Mouse (Mus musculus) hindlimb bud, embryonic 11.5 days (tissue): Measurements from ENCODE around the gene Lsm7.
"Not testable (repeated sequence)": the region's sequence is repeated elsewhere in the genome, so short reads cannot be mapped to it uniquely, and the experiment has no call there.

ENCODE experiments used
- DNase-seq: peaks from one replicate; pipeline ENCODE4 v3.0.0-alpha.2; 2012; ENCODE audit warnings: low read depth, low spot score; ENCODE audit errors: extremely low spot score

Gene Lsm7

DNA sequence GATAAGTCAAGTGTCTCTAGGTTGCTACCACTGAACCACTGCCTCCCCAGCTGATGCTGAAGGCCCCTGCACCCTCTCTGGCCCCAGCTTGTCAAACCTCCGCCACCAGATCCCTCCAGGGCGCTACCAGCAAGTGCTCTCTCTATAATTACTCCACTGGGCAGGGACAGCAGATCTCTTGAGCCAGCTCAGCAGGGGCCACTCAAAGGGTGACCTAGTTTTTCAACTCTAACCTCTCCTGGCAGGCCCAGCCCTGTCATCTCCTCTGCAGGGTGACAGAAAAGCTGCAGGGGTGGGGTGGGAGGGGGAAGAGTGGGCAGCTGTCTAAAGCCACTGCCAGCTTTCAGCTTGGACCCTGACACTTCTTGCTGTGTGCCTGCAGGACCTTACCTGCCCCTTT, 17.2 kb downstream of the Lsm7 start:
- no peak for DNase-seq

DNA sequence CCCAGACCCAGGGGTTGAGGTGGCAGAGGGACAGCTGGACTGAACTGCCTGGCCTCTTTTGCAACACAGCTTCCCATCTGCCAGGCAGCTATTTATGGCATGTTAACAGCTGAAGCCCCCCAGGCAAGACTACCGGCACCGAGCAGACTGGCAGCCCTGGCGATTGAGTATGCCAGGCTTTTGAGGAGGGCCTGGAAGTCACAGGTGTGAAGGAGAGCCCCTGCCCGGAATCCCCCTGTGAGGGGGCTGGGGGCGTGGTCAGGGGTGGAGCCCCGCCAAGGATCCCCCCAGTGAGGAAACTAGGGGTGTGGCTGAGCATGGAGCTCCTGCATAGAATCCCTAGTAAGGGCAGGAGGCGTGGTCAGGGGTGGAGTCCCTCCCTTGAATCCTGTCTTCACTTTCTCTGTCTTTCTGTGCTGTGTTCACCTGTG, 18.0 kb downstream of the Lsm7 start:
- no peak for DNase-seq

DNA sequence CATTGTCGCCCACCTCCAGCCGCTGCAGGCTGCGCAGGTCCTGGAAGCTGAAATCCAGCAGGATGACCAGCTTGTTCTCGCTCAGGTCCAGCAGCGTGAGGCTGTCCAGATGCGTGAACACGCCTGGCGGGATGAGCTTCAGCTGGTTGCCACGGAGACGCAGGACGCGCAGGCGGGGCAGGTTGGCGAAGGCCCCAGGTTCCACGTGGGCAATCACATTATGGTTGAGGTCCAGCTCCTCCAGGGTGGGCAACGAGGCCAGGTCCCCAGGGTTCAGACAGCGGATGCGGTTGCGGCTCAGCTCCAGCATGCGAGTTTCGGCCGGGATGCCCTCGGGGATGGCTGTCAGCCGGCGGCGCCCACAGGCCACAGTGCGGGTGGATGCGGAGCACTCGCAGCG, 19.4 kb downstream of the Lsm7 start:
- DNase-seq: no peak

DNA sequence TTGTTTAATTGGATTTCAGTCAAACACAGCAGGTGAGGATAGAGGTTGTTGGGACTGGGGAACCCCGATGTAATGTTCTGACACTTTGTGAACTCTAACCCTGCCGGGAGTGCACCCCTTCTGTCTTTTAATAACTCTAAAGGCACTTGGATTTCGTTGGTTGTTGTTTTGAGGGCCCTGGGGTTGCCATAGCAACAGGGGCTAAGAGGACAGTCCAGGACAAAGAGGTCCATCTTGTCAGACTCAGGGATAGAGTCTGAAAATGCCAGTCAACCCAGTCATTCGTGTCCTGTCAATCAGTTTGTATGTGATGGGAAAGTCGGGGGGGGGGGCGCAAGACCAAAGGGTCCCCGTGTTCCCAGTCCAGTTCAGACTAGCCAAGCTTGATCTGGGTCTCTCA, 22.2 kb downstream of the Lsm7 start:
- DNase-seq: no peak

DNA sequence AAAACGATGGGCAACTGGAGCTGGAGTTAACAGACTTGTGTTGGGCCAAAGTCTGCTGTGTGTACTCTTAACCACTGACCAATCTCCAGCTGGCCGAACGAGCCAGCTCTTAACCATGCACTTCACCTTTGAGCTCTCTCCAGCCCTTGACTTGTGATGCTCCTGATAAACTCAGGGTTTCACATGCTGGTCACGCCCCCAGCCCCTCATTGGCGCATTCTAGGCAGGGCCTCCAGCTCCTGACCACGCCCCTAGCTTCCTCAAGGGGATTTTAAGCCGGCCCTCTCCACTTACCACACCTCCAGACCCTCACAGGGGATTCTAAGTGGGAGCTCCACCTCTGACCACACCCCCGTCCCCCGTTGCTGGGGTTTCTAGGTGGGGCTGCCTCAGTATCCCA, 23.9 kb downstream of the Lsm7 start:
- DNase-seq: no peak

DNA sequence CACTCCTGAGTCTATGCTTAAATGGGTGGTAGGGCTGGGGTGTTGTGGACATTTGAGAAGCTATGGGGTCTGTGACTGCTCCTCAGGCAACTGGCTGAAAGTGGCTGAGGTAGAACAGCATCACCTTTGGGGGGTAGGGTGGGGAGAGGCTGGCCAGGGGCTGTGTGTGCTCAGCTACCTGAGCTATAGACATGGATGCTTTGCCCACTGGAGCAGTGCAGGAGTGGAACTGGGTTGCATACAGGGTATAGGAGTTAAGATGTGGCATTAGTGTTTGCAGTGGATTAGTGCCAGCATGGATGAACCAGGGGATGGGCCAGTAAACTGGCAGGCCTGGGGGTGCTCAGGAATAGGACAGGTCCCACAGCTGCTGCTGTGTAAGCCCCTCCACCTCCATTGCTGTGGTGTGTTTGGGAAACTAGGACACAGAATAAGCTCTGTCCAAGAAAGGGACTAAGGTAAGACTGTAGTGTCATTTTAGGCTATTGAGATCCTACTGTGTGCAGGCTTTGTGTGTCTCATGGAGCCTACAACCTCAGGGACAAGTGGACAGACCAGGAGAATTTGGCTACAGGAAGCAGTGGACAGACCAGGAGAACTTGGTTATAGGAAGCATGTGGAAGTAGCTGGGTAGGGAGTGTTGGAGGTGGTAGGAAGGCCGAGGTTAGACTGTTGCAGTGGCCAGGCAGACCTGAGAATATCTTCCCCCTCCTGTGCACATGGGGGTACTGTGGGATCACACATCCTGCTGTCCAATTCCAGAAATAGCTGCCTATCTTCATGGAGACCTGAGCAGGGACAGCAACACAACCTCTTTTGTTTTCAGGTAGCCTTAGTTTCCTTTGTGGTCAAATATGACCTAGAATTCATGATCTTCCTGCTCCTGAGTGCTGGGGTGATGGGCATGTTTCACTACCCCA, 25.4 kb downstream of the Lsm7 start:
- DNase-seq: no peak

DNA sequence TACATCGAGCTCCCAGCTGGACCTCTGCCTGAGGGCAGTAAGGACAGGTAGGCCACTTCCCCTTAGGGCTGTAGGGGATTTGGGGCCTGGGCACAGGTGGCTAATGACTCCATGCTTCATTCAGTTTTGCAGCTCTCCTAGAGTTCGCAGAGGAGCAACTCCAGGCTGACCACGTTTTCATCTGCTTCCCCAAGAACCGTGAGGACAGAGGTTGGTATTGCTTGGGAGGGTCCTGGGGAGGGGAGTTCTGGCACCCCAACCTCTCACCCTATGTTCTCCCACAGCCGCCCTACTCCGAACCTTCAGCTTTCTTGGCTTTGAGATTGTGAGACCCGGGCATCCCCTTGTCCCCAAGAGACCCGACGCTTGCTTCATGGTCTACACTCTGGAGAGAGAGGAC, 26.4 kb downstream of the Lsm7 start:
- DNase-seq: not testable (repeated sequence)

DNA sequence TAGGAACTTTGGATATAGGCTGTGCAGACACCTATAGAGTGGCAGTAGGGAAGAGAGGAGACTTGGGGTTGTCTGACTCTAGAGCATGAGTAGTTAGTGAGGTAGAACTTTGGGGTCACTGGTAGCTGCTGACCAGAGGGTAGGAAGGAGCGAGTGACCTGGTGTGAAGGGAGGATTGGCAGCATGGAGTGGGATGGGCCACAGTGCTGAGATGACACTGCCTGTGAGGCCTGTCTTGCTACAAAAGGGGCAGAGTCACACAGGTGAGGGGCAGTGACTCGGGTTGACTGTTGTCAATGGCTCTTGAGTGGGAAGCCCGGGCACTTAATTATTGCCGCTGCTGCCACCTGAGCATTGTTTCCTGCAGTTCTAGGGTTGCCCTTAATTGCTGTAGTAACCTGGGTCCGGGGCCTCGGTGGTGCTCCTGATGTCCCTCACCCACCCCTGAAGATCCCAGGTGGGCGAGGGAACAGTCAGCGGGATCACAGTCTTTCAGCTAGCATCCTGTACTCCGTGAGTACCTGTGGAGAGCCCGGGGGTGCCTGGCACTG, 27.1 kb downstream of the Lsm7 start:
- DNase-seq: no peak

DNA sequence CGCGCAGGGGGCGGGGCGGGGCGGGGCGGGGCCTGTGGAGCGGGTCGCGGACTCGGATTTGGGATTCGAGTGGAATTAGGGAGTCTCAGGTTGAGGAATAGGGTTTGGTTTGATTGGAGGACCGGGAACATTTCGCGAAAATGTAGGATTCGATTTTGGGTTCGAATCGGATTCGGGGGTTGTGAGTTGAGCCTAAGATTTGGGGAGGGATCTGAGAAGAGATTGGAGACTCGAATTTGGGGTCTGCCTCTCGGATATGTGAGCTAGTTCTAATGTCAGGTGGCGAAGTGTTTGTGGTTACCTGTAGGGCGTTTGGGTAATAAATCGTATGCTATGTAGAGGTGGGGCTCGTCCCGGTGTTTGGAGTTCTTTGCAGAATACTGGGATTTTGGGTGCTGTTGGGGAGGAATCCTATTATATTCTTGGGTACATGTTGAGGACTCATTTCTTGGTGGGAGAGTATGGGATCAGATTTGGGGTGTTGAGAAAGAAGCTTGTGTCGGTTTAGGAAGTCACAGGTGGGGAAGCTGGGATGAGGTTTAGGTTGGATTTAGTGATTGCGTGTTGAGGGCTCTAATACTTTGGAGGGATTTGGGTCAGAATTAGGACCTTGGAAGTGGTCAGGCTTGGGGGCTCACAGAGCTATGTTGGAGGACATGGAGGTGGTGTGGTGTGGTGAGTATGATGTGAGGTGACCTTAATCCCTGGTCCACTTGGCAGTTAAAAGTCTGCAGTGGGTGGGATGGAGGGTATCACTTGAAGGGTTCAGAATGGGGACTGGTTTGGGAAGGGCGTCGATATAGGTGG, 27.7 kb downstream of the Lsm7 start:
- no peak for DNase-seq

DNA sequence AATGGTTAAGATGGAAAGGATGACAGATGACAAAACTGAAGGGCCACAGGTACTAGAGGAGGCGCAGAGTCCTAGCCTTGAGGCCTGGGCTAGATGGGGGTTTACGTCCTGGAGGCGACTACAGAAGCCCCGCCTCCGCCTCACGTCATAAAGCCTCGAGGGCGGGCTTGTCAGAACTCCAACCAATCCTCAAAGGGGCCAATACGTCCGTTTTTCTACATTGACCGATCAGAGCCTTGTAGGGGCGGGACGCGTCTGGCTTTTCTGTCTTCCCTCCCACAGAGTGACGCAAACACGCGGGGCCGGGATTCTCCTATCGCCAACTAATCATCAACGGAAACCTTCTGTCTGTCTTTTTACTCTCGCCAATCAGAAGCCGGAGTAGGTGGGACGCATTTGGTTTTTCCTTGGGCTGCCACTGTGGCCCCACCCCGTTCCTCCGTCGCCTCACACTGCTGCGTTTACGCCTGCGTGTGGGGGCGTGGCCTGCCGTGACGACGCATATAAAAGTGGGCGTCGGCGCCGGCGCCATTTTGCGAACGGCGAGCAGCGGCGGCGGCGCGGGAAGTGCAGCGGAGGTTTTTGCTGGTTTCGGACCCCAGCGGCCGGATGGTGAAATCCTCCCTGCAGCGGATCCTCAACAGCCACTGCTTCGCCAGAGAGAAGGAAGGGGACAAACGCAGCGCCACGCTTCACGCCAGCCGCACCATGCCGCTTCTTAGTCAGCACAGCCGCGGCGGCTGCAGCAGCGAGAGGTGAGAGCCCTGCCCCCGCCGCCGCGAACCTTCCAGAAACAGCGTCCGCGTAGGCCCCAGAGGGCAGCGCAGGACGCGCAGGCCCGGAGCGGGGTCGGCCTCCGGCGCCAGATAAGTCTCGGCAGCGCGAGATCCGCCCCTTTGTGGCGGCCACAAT, 28.6 kb downstream of the Lsm7 start, which contains the start of gene Oaz1:
Gene Oaz1, plus strand, starts transcription at position 506 of the 912 bp plus-strand sequence.
- peak; percentile 98 for DNase-seq

DNA sequence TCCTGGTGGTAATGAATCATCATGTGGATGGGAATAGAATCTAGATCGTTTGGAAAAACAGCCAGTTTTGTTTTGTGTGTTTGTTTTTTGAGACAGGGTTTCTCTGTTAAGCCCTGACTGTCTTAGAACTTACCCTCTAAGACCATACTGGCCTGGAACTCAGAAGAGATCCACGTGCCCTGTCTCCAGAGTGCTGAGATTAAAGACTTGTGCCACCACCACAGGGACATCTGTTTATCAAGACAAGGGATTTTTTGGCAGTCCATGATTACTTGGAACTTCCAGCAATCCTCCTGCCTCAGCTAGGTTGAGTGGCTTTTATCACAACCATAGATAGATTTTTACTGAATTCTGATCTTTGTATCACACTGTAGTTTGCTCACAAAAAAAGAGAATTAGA, 30.2 kb downstream of the Lsm7 start:
- DNase-seq: no peak

DNA sequence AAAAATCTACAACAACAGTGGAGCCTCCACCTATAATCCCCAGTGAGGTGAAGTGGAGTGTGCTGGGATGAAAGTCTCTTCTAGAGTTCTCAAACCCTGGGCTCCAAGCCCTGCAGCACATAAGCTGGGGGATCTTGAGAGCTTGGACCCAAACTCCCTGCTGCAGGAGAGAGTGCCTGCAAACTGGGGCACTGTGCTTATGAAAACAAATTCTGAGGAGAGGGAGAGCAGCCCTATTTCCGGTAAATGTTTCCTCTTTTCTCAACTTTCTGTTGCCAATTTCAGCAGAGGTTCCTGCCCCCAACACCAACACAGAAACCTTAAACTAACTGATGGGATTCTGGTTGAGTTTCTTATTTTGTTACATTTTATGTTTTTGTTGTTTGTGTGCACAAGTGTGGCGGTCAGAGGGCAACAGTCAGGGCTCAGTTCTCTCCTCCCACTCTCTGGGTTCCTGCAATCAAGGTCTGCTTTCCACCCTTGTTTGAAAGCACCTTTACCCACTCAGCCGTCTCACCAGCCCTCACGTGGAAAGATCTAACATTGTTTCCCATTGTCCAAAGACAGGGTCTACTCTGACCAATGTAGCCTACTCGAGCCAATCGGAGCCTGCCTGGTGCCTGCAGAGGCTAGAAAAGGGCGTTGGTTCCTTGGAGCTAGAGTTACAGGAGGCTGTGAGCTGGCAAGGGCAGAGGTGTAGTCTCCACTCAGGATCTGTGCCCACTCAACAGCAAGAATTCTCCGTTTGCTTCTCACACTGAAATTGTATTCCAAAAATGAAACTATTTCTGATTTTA, 31.0 kb downstream of the Lsm7 start:
- DNase-seq: no peak

DNA sequence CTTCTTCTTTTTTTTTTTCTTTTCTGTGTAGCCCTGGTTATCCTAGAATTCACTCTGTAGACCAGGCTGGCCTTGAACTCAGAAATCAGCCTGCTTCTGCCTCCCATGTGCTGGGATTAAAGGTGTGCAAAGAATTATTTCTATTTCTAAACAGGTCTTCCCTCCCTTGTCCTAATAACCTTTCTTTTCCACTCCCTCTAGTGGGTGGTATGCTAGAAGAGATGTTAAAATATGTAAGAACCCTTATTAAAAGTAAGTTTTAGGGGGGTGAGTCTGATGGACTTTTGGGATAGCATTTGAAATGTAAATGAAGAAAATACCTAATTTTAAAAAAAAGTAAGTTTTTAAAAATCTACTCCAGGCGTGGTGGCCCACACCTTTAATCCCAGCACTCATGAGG, 31.7 kb downstream of the Lsm7 start:
- no peak for DNase-seq

DNA sequence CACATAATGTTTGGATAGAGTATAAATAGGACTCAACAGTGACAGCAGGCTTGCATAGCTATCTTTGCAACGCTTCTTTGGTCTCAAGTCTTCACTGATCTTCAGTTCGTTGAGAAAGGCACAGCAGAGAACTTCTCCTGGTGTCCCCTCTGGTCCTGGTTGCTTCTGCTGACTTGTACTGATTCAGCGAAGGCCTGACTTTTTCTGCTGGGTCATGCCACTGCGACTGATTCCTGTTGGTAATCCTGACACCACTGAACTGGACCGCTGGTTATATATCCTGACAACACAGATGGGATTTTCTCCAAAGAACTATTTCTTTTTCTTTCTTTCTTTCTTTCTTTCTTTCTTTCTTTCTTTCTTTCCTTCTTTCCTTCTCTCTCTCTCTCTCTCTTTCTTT, 32.5 kb downstream of the Lsm7 start:
- no peak for DNase-seq

DNA sequence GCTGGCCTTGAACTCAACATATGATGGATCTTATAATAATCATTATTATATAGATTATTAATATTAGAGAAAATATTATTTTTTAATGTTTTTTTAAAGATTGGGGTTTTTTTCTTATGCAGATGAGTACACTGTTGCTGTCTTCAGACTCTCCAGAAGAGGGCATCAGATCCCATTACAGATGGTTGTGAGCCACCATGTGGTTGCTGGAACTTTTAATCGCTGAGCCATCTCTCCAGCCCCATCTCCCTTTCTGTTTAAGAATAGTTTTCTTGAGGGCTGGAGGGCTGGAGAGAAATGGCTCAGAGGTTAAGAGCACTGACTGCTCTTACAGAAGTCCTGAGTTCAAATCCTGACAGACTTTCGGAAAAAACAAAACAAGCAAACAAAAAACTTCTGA, 33.0 kb downstream of the Lsm7 start:
- no peak for DNase-seq

DNA sequence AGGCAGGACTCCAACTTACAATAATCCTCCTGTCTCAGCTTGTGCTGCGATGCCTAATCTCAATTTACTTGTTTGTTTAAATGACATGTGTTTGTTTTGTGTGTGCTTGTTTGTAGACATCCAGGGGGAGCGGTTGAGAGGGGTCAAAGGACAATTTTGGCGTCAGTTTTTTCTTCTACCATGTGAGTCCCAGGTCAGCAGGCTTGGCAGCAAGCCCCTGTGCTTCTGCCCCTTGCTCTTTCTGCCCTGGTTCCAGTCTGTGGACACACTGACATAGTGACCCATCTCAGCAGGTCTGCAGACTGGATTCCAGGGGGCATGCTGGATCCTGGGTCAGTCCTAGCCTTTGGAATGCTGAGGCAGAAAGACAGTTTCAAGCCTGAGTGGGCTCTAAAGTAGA, 35.6 kb downstream of the Lsm7 start:
- DNase-seq: no peak

DNA sequence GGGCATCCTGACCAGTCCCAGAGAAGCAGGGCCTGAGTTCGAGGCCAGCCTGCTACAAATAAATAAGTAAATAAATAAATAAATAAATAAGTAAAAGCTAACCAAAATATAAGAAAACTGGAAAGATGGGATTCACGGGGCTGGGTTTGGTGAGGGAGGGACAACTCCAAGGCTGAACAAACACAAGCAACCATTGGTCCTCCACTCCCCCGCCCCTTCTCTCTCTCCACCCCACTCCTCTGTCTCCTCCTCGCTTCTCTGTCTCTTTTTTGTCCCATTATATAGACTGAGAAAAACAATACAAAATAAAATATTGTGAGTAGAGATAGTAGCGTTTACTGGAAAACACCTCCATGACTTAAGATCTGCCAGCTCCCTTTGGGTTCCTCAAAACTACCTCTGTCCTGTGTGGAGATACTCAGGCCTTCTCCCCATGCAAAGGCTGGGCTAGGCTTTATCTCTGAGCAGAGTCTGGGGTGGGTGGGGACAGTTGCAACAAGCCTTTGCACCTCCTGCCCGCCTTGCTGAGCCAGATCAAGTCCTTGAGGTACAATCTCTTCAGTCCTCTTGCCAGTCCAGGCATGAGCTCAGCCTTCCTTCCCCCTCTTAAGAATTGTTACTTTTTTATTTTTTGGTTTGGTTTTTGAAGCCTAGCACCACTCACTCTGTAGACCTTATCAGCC, 36.3 kb downstream of the Lsm7 start:
- no peak for DNase-seq

DNA sequence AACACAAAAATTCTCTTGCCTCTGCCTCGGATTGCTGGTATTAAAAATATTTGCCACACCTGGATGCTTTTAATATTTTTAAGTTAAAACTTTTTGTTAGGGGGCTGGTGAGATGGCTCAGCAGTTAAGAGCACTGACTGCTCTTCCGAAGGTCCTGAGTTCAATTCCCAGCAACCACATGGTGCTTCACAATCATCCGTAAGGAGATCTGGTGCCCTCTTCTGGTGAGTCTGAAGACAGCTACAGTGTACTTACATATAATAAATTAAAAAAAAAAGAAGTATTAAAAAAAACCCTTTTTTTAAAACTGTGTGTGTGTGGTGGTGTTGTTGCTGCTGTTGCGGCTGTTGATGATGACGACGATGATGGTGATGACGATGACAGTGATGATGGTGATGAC, 37.1 kb downstream of the Lsm7 start:
- not testable (repeated sequence) for DNase-seq

DNA sequence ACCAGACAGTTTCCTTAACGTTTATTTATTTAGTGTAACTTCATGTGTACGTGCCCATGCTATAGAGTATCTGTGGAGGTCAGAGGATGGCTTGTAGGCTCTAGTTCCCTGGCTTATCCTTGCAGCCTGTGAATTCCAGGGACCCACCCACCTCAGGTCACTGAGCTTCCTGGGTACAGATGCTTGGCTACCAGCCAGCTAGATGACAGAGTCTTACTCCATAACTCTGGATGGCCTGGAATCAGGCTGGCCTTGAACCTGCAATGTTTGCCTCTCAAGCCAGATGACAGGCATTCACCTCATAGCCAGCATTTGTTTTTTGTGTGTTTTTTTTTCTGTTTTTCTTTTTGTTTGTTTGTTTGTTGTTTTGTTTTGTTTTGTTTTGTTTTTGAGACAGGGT, 37.8 kb downstream of the Lsm7 start:
- no peak for DNase-seq
